Mouse (Mus musculus): ENCODE results near the gene Meaf6.

DNA sequence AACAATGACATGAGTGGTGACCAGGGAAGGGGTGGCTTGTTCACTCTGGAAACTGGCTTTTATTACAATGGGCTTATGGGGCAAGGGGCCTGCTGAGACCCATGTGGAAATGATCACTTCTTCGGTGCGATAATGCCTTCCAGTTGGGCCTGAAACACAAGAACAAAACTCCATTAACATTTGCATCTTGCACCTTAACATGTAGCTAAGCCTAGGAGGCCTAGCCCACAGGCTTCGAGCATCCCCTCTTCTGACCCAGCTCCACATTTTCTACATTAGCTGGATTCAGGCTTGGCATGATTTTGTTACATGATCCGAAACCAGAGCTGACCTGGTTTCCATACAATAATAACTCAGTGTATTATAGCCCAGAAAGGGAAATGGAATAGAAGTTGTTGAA, 28.5 kb upstream of the Meaf6 start:
- TF ChIP-seq CTCF (IDR thresholded peaks at IDR 0.05; ENCODE audit: low read depth, low read length) (no peak), GATA1 (IDR thresholded peaks at IDR 0.05; ENCODE audit: borderline replicate concordance, low read length) (no peak), TAL1 (conservative IDR thresholded peaks at IDR 0.05; ENCODE audit: low read depth, low read length) (no peak), POLR2AphosphoS5 (IDR thresholded peaks at IDR 0.05; ENCODE audit: insufficient replicate concordance, low read depth, low read length) (no peak)
